Mouse (Mus musculus): Measurements from ENCODE around the gene Slc43a1. TPM values are rescaled to one million over a fixed set of nuclear protein-coding genes. Genes with fewer than 3 reads are reported as not detected.

Gene Slc43a1
- polyA plus RNA-seq, 1 experiment from 2014 or later: 18.8 TPM

DNA sequence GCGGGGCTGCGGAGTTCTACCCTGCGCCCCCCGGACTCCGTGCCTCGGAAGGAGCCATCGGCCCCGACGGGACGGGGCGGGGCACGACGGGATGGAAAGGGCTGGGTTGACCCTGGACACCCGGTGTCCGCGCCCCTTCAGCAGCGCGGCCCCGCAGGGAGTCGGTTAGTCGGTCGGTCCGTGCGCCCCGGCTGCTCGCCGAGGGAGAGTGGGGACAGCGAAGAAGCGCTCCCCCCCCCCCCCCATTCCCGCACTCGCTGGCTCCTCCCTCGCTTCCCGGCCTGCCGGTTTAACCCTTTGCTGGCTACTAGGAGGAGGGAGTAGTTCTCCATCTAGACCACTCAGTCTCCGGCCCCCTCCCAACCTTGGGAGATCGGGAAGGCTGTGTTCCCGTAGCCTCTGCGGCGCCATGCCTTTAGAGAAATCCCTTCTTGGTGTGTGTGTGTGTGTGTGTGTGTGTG is 48.2 kb downstream of the Slc43a1 start:
- Histone ChIP-seq H3K27me3 (ENCODE audit: insufficient read depth, low read length) (peaks cover 73% of the 10 kb centered on the region), H3K27ac (ENCODE audit: low read depth) (no peak overlapping the region), H3K4me2 (peak overlapping the region; percentile 79), H3K4me1 (ENCODE audit: insufficient read depth) (peaks cover 11% of the 10 kb centered on the region), H3K9ac (peak overlapping the region; percentile 42), H3K36me3 (ENCODE audit: insufficient read depth) (no peaks in the 10 kb centered on the region), H3K4me3 (ENCODE audit: low read depth, low read length) (peak overlapping the region; percentile 57), H3K9me3 (ENCODE audit: low read depth, low read length) (no peaks in the 10 kb centered on the region)
- ATAC-seq (ENCODE audit: insufficient read depth) (peak; percentile 33), DNase-seq (peak; percentile 76)
- no peak for TF ChIP-seq CTCF (IDR thresholded peaks at IDR 0.05; ENCODE audit: low read depth)
- under 1% methylated on average over 36 of the region's 39 CpGs for WGBS

DNA sequence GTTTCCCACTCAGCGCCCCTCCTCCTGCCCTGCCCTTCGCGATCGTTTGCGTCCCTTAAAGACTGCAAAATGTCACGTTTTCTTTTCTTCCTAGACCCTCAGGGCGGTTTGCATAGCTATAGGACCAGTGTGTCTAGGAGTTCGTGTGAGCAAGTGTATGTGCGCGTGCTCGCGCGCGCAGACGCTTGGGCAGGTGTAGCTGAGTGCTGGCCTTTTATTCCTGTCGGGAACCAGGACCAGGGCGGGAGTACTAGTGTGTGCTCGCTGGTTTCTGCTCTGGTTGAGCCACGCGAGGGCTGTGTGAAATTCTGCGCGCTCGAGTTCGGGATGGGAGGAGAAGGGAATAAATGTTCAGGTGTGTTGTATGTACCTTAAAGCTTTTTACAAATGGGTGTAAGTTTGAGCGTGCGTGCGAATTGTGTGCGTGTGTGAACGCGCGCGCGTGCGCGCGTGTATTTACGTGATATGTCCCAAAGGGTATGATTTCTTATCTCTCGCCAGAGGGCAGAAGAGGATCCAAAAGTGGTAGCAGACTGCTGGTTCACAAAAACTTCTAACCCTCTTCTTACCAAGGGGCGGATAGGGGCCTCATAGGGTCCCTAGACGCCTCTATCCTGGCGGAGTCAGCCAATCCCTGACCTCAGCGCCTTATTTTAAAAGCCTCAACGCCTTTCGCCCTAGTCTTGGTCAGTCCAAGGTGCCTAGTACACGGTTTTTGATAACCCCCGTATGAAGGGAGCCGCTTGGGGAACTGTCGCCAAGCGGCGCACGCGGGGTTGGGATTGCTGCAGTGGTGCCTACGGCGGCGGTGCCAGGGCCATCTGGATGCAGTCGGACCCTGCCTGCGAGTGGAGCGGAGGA is 49.0 kb downstream of the Slc43a1 start:
- peaks cover 11% of the 10 kb centered on the region for H3K4me1 ChIP-seq (ENCODE audit: insufficient read depth)
- peak overlapping the region; percentile 57 for H3K4me3 ChIP-seq (ENCODE audit: low read depth, low read length)
- WGBS: under 1% methylated on average over 58 of the region's 58 CpGs
- H3K9me3 ChIP-seq (ENCODE audit: low read depth, low read length): no peaks in the 10 kb centered on the region
- no peaks in the 10 kb centered on the region for H3K36me3 ChIP-seq (ENCODE audit: insufficient read depth)
- peak; percentile 21; the same call in 1 of the 2 replicates for TF ChIP-seq CTCF (IDR thresholded peaks at IDR 0.05; ENCODE audit: low read depth)
- H3K9ac ChIP-seq: peak overlapping the region; percentile 1; the same call in 1 of the 2 replicates
- peak overlapping the region; percentile 79 for H3K4me2 ChIP-seq
- DNase-seq (peak; percentile 62), ATAC-seq (ENCODE audit: insufficient read depth) (peak; percentile 18; the same call in 1 of the 2 replicates)
- H3K27me3 ChIP-seq (ENCODE audit: insufficient read depth, low read length): peaks cover 67% of the 10 kb centered on the region
- no peak overlapping the region for H3K27ac ChIP-seq (ENCODE audit: low read depth)

DNA sequence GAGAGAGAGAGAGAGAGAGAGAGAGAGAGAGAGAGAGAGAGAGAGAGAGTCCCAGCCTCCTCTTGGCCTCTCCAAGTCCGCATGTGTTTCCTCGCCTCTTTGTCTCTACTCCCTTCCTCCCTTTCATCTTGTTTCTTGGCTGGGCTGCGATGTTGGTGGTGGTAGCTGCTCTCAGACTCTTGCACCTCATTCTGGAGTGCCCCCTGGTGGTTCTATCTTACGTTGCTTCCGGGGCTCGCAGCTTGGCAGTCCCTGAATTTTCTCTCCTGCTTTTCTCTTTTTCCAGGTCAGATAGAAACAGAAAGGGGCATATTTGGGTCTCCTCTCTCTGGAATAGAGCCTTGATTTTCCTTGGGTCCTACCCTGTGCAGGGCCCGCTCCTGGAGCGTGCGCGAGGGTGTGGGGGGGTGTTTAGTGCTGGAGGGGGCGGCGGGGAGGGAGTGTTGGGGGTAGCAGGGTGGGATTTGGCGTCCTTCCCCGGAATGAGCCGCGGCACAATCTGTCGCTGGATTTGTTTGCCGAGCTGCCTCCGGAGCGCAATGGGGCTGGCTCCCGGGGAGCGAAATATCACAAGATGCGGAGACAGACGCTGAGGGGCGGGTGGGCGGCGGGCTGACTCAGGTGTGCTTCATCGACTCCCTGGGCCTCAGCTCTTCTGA is 50.1 kb downstream of the Slc43a1 start:
- DNase-seq (peak; percentile 87), ATAC-seq (ENCODE audit: insufficient read depth) (no peak)
- peaks cover 11% of the 10 kb centered on the region for H3K4me1 ChIP-seq (ENCODE audit: insufficient read depth)
- peak overlapping the region; percentile 79 for H3K4me2 ChIP-seq
- no peaks in the 10 kb centered on the region for H3K36me3 ChIP-seq (ENCODE audit: insufficient read depth)
- WGBS: 3% methylated on average over 28 of the region's 28 CpGs
- H3K9ac ChIP-seq: peak overlapping the region; percentile 32; the same call in 1 of the 2 replicates
- peak; percentile 69 for TF ChIP-seq CTCF (IDR thresholded peaks at IDR 0.05; ENCODE audit: low read depth)
- H3K27me3 ChIP-seq (ENCODE audit: insufficient read depth, low read length): peaks cover 55% of the 10 kb centered on the region
- peak overlapping the region; percentile 57 for H3K4me3 ChIP-seq (ENCODE audit: low read depth, low read length)
- H3K9me3 ChIP-seq (ENCODE audit: low read depth, low read length): no peaks in the 10 kb centered on the region
- H3K27ac ChIP-seq (ENCODE audit: low read depth): no peak overlapping the region

DNA sequence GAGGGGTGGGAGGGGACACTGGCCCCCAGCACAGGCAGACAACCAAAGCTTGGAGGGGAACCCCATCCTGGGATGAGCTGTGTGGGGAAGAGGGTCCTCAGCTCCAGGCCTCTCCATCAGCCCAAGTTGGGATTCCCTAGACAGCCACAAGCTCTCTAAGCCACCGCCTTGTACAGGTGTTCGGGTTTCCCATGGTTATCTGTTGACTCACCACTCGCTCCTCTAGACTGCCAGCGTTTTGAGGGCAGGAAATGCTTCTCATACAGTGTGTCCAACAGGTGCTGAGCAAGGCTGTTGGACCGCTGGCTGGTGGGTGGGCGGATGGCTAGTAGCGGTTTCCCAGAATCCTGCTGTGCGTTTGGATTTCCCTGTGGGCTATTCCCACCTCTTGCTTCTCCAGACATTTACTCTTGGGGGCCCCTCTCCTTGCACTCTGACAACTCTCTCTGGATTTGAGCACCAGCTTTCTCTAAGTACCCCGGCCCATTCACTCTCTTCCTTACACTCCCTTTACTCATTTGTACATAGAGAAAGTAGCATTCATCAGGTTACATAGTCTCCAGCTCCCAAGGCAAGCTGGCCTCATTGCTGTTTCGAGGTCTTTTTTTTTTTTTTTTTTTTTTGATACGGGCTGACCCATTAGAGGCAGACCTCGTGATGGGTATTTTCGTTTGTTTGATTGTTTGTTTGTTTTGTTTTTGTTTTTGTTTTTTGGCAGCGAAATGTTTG is 50.8 kb downstream of the Slc43a1 start:
- Histone ChIP-seq H3K27ac (ENCODE audit: low read depth) (no peak overlapping the region), H3K4me2 (peak overlapping the region; percentile 79), H3K9ac (peak overlapping the region; percentile 32; the same call in 1 of the 2 replicates), H3K4me3 (ENCODE audit: low read depth, low read length) (peak overlapping the region; percentile 57), H3K9me3 (ENCODE audit: low read depth, low read length) (no peaks in the 10 kb centered on the region), H3K4me1 (ENCODE audit: insufficient read depth) (peaks cover 11% of the 10 kb centered on the region), H3K36me3 (ENCODE audit: insufficient read depth) (no peaks in the 10 kb centered on the region), H3K27me3 (ENCODE audit: insufficient read depth, low read length) (peaks cover 48% of the 10 kb centered on the region)
- DNase-seq (no peak), ATAC-seq (ENCODE audit: insufficient read depth) (peak; percentile 14; the same call in 1 of the 2 replicates)
- WGBS: 12% methylated on average over 14 of the region's 14 CpGs
- no peak for TF ChIP-seq CTCF (IDR thresholded peaks at IDR 0.05; ENCODE audit: low read depth)

DNA sequence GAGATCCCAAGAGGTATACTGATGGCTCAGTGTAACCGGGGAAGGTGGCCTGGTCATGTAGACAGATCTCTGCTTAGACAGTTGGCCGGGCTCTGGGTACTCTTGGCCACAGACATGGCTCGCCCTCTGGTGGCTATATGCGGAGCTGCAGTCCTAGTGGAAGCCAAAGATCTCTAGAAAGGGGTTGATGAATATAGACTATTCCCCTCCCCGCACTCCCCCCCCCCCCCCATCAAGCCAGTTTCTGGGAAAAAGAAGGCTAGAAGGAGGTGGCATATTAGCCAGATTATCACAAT is 51.3 kb downstream of the Slc43a1 start:
- no peak overlapping the region for H3K27ac ChIP-seq (ENCODE audit: low read depth)
- 0% methylated on average over 5 of the region's 5 CpGs for WGBS
- DNase-seq: peak; percentile 93
- H3K27me3 ChIP-seq (ENCODE audit: insufficient read depth, low read length): peaks cover 43% of the 10 kb centered on the region
- H3K4me2 ChIP-seq: no peak overlapping the region
- ATAC-seq (ENCODE audit: insufficient read depth): peak; percentile 26; the same call in 1 of the 2 replicates
- no peak overlapping the region for H3K9ac ChIP-seq
- no peak overlapping the region for H3K4me3 ChIP-seq (ENCODE audit: low read depth, low read length)
- TF ChIP-seq CTCF (IDR thresholded peaks at IDR 0.05; ENCODE audit: low read depth): peak; percentile 82
- no peaks in the 10 kb centered on the region for H3K36me3 ChIP-seq (ENCODE audit: insufficient read depth)
- no peaks in the 10 kb centered on the region for H3K9me3 ChIP-seq (ENCODE audit: low read depth, low read length)
- H3K4me1 ChIP-seq (ENCODE audit: insufficient read depth): peaks cover 11% of the 10 kb centered on the region

DNA sequence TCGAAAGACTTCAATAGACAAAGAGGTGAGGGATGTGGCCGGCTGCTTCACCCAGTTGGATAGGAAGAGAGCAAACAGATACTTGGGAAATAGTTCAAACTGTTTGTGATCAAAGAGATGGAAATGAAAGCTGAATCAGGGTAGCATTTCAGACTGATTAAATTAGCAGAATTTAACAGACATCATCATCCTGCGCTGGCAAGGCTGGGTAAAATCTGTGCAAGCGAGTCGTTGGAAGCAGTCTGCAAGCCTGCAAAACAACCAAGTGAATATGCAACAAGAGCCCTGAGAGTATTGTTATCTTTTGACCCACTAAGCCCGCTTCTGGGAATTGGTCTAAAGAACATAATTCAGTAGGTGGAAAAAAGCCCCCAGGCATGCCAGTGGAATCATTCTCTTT is 54.7 kb downstream of the Slc43a1 start:
- ATAC-seq (ENCODE audit: insufficient read depth): no peak
- no peak overlapping the region for H3K4me2 ChIP-seq
- H3K4me3 ChIP-seq (ENCODE audit: low read depth, low read length): no peak overlapping the region
- H3K27ac ChIP-seq (ENCODE audit: low read depth): no peak overlapping the region
- H3K27me3 ChIP-seq (ENCODE audit: insufficient read depth, low read length): peaks cover 10% of the 10 kb centered on the region
- H3K4me1 ChIP-seq (ENCODE audit: insufficient read depth): peaks cover 11% of the 10 kb centered on the region
- WGBS: 39% methylated on average over 6 of the region's 6 CpGs
- no peak overlapping the region for H3K9ac ChIP-seq
- no peak for TF ChIP-seq CTCF (IDR thresholded peaks at IDR 0.05; ENCODE audit: low read depth)
- H3K9me3 ChIP-seq (ENCODE audit: low read depth, low read length): no peaks in the 10 kb centered on the region
- no peak for DNase-seq
- no peaks in the 10 kb centered on the region for H3K36me3 ChIP-seq (ENCODE audit: insufficient read depth)

Data from lung, embryonic 14.5 days (tissue).